Mouse (Mus musculus): Measurements from ENCODE around the gene Slc17a6. TPM values are rescaled to one million over a fixed set of nuclear protein-coding genes. Genes with fewer than 3 reads are reported as not detected.

Gene Slc17a6
- polyA plus RNA-seq, 1 experiment from 2014 or later: 0.08 TPM

DNA sequence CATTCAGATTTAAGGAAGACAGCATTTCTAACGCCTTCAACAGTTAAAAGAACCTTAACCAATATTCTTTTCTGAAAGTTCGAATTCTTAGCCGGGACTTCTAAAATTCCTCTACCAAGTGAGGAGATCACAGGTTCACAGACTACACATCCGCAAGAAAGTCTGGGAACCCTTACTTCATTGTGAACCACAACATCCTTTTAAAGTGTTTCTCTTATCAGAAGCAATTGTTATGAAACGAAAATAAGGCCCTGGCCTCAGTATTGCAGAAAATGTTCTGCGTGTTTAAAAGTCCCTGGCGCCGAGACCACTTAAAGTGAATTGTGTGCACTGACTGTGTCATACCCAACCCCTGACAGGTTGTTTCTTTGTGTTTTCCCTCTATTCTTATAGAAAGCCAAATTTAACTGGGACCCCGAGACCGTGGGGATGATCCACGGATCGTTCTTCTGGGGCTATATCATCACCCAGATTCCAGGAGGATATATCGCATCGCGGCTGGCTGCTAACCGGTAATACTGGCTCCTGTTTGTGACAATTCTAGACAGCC is 4.7 kb downstream of the Slc17a6 start:
- Histone ChIP-seq H3K9ac (no peak overlapping the region), H3K9me3 (replicated peaks) (no peaks in the 10 kb centered on the region), H3K4me2 (no peak overlapping the region), H3K36me3 (replicated peaks) (no peaks in the 10 kb centered on the region), H3K4me3 (replicated peaks) (no peak overlapping the region), H3K4me1 (replicated peaks) (no peaks in the 10 kb centered on the region), H3K27me3 (peaks cover 72% of the 10 kb centered on the region), H3K27ac (replicated peaks) (no peak overlapping the region)
- WGBS (ENCODE audit: insufficient replicate concordance): 5% methylated on average over 16 of the region's 16 CpGs
- ATAC-seq (ENCODE audit: insufficient read depth): no peak

DNA sequence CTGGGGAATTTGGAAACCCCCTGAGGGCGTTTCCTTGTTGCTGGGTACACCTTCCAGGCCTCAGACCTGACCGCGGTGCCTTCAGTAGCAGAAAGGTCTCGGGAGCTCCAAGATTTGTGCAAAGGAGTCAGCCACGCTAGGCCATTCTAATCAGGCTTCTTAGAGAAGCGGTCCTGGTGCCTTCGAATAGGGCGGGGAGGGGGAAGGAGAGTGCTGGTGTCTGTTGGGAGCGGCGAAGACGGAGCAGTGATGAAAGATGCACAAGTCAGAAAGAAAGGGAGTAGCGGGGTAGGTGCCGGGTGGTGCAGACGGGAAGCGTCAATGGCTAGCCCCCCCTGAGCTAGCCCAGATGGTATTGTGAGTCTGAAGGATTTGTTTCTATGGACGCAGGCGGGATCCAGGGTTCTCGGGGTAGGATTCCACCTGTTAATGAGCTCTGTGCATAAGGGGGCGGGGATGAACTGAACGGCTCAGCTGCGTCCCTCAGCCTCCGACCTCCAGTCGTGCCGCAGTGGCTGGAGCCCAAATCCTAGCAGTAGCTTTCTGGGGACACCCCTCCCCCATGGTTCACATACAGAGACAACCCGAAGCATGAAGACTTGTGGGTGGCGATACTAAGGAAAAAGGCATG is 5.3 kb downstream of the Slc17a6 start:
- 2% methylated on average over 26 of the region's 26 CpGs for WGBS (ENCODE audit: insufficient replicate concordance)
- Histone ChIP-seq H3K36me3 (replicated peaks) (no peaks in the 10 kb centered on the region), H3K9me3 (replicated peaks) (no peaks in the 10 kb centered on the region), H3K9ac (no peak overlapping the region), H3K4me2 (no peak overlapping the region), H3K4me1 (replicated peaks) (no peaks in the 10 kb centered on the region), H3K27me3 (peaks cover 66% of the 10 kb centered on the region), H3K27ac (replicated peaks) (no peak overlapping the region), H3K4me3 (replicated peaks) (no peak overlapping the region)
- no peak for ATAC-seq (ENCODE audit: insufficient read depth)

GRCm38 (mm10) chr7:51627666-51628065 is 5.9 kb downstream of the Slc17a6 start:
- H3K4me2 ChIP-seq: no peak overlapping the region

DNA sequence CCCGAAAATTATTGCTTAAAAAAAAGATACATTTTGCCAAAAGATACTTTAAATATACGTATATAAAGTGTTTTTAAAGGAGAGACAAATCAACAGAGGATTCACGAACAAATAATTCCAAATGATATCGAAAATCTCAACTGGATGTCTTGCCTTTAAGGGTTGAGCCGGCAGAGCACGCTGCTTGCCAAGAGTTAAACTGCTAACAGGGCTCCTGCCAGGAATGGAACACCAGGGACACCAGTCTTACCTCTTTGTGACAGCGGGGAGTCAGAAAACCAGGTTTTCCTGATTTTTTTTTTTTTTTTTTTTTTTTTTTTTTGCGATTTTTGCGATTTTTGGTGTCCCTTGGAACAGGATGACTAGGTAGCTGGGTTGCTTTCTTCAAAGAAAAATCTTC is 6.5 kb downstream of the Slc17a6 start:
- H3K9ac ChIP-seq: no peak overlapping the region
- H3K9me3 ChIP-seq (replicated peaks): no peaks in the 10 kb centered on the region
- ATAC-seq (ENCODE audit: insufficient read depth): no peak
- H3K27ac ChIP-seq (replicated peaks): no peak overlapping the region
- no peak overlapping the region for H3K4me3 ChIP-seq (replicated peaks)
- no peaks in the 10 kb centered on the region for H3K36me3 ChIP-seq (replicated peaks)
- H3K27me3 ChIP-seq: peaks cover 58% of the 10 kb centered on the region
- no peak overlapping the region for H3K4me2 ChIP-seq
- H3K4me1 ChIP-seq (replicated peaks): no peaks in the 10 kb centered on the region
- 3% methylated on average over 9 of the region's 9 CpGs for WGBS (ENCODE audit: insufficient replicate concordance)

More at GRCm38 (mm10) chr7:51627666-51628065, 5.9 kb downstream of the Slc17a6 start:
- H3K27me3 ChIP-seq: peaks cover 60% of the 10 kb centered on the region
- no peak overlapping the region for H3K27ac ChIP-seq (replicated peaks)
- H3K4me3 ChIP-seq (replicated peaks): no peak overlapping the region
- H3K36me3 ChIP-seq (replicated peaks): no peaks in the 10 kb centered on the region
- H3K9me3 ChIP-seq (replicated peaks): no peaks in the 10 kb centered on the region
- H3K9ac ChIP-seq: no peak overlapping the region
- H3K4me1 ChIP-seq (replicated peaks): no peaks in the 10 kb centered on the region
- under 1% methylated on average over 9 of the region's 9 CpGs for WGBS (ENCODE audit: insufficient replicate concordance)
- ATAC-seq (ENCODE audit: insufficient read depth): no peak

DNA sequence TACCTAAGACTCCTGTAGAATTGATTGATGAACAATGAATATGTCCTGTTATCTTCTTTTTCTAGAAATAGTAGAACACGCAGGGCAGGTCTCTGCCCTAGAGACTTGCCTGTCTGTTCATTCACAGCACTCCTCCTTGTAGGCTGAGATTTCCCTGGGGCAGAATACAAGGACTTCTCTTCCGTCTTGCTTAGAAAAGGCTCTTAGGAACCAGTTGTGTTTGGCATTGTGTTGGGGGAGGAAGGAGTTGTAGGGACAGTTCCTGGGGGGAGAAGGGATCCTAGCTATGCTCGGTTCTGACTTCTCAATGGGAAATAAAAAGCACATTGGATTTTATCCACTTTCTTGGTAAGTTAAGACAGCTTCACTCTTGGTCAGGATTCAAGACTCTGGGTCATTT is 7.4 kb downstream of the Slc17a6 start:
- Histone ChIP-seq H3K27me3 (peaks cover 50% of the 10 kb centered on the region), H3K27ac (replicated peaks) (no peak overlapping the region), H3K9ac (no peak overlapping the region), H3K4me3 (replicated peaks) (no peak overlapping the region), H3K9me3 (replicated peaks) (no peaks in the 10 kb centered on the region), H3K4me2 (no peak overlapping the region), H3K4me1 (replicated peaks) (no peaks in the 10 kb centered on the region), H3K36me3 (replicated peaks) (no peaks in the 10 kb centered on the region)
- no peak for ATAC-seq (ENCODE audit: insufficient read depth)
- WGBS (ENCODE audit: insufficient replicate concordance): 3% methylated on average over 3 of the region's 3 CpGs

- Histone ChIP-seq H3K36me3 (replicated peaks) (no peaks in the 10 kb centered on the region), H3K9ac (no peak overlapping the region), H3K4me3 (replicated peaks) (no peak overlapping the region), H3K27me3 (peaks cover 30% of the 10 kb centered on the region), H3K4me1 (replicated peaks) (no peaks in the 10 kb centered on the region), H3K27ac (replicated peaks) (no peak overlapping the region), H3K4me2 (no peak overlapping the region), H3K9me3 (replicated peaks) (no peaks in the 10 kb centered on the region)
- no peak for ATAC-seq (ENCODE audit: insufficient read depth)
- WGBS (ENCODE audit: insufficient replicate concordance): 23% methylated on average over 3 of the region's 3 CpGs
These were observed 9.4 kb downstream of the Slc17a6 start for GRCm38 (mm10) chr7:51631171-51631570.

DNA sequence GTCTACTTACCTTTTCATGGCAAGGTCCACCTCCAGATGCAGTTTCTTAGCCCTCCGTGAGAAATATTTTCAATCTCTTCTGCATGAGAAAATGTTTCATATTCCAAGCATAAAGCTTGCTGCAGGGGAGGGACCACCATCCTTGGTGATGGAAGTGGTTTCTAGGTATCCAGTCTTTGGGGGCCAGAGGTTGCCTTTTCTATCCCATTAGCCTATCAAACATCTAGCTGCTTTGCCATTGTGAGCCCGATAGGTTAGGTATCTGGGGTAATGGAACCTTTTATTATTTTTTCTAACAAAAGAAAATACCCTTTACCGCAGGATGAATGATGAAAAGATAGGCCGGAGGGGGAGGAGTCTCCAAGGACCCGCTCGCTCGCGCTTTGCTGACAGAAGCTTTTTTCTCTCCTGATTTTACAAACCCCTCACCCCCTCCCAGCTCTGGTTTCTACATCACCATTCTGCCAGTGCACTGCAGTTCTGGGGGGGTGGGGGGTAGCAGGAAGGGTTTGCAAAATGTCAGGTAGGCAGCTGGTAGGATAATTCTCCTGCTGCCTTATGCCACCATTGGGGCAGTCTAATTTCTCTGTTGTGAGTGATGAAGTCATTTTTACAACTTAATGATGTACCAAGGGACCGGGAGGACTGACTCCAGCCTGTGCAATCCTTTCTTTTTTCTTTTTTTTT is 10.9 kb downstream of the Slc17a6 start:
- Histone ChIP-seq H3K27me3 (peaks cover 15% of the 10 kb centered on the region), H3K9ac (no peak overlapping the region), H3K4me3 (replicated peaks) (no peak overlapping the region), H3K9me3 (replicated peaks) (no peaks in the 10 kb centered on the region), H3K36me3 (replicated peaks) (no peaks in the 10 kb centered on the region), H3K4me2 (no peak overlapping the region), H3K27ac (replicated peaks) (no peak overlapping the region), H3K4me1 (replicated peaks) (no peaks in the 10 kb centered on the region)
- ATAC-seq (ENCODE audit: insufficient read depth): no peak
- WGBS (ENCODE audit: insufficient replicate concordance): 12% methylated on average over 9 of the region's 9 CpGs

DNA sequence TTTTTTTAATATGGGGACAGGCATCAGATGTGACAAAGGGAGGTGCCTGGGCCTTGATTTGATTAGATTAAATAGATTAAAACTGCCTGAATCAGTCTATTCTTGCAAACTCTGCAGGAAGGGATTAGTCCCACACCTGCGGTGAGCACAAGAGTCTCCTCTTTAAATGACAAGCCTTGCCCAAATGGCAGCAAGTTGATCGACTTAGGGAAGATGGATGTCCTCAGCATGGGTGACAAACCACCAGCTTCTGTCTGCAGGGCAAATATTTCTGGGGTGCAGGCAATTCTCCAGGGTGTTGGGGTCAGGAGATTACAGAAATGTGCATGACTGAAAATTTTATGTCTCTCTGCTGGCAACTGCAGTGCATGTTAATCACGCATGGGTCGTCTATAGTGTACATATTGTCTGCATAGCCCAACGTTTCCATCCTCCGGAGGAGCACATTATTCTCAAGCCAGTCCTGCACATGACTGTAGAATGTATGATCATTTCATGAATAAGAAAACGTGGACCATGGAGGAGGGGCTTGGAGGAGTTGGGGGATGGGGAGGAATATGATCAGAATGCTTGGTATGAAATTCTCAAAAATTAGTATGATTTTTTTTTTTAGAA is 11.5 kb downstream of the Slc17a6 start:
- H3K9ac ChIP-seq: no peak overlapping the region
- no peaks in the 10 kb centered on the region for H3K36me3 ChIP-seq (replicated peaks)
- no peak for ATAC-seq (ENCODE audit: insufficient read depth)
- WGBS (ENCODE audit: insufficient replicate concordance): 8% methylated on average over 7 of the region's 7 CpGs
- H3K4me2 ChIP-seq: no peak overlapping the region
- no peaks in the 10 kb centered on the region for H3K9me3 ChIP-seq (replicated peaks)
- H3K4me1 ChIP-seq (replicated peaks): no peaks in the 10 kb centered on the region
- H3K4me3 ChIP-seq (replicated peaks): no peak overlapping the region
- H3K27me3 ChIP-seq: peaks cover 9% of the 10 kb centered on the region
- no peak overlapping the region for H3K27ac ChIP-seq (replicated peaks)

- Histone ChIP-seq H3K4me3 (replicated peaks) (no peak overlapping the region), H3K4me2 (no peak overlapping the region), H3K27ac (replicated peaks) (no peak overlapping the region), H3K36me3 (replicated peaks) (no peaks in the 10 kb centered on the region), H3K4me1 (replicated peaks) (no peaks in the 10 kb centered on the region), H3K9ac (no peak overlapping the region), H3K9me3 (replicated peaks) (no peaks in the 10 kb centered on the region), H3K27me3 (no peaks in the 10 kb centered on the region)
- no peak for ATAC-seq (ENCODE audit: insufficient read depth)
- WGBS (ENCODE audit: insufficient replicate concordance): 56% methylated on average over 3 of the region's 3 CpGs
These were observed 35.3 kb downstream of the Slc17a6 start for GRCm38 (mm10) chr7:51657152-51657551.

DNA sequence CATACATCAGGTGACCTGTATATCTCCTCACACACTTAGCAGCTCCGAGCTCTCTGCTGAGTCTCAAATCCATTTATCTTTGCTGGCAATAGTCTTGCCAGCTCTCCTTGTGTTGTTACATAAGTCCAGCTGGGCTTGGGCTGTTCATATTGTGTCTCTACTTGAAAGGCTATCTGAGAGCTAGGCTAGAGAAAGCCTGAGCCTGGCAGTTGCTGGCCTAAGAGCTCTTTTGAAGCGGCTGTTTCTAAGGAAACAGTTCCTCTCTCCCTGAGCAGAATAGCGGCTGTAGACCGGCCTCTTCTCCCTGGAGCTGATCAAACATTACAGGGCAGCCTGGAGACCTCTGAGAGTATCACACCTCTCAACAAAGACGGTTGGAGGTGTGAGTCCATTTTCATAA is 40.6 kb downstream of the Slc17a6 start:
- Histone ChIP-seq H3K4me1 (replicated peaks) (no peaks in the 10 kb centered on the region), H3K9ac (no peak overlapping the region), H3K4me3 (replicated peaks) (no peak overlapping the region), H3K36me3 (replicated peaks) (no peaks in the 10 kb centered on the region), H3K4me2 (no peak overlapping the region), H3K9me3 (replicated peaks) (no peaks in the 10 kb centered on the region), H3K27me3 (no peaks in the 10 kb centered on the region), H3K27ac (replicated peaks) (no peak overlapping the region)
- 27% methylated on average over 5 of the region's 5 CpGs for WGBS (ENCODE audit: insufficient replicate concordance)
- no peak for ATAC-seq (ENCODE audit: insufficient read depth)

GRCm38 (mm10) chr7:51693539-51694217 is 71.9 kb downstream of the Slc17a6 start:
- H3K4me3 ChIP-seq (replicated peaks): no peak overlapping the region
- no peak overlapping the region for H3K9ac ChIP-seq
- no peaks in the 10 kb centered on the region for H3K36me3 ChIP-seq (replicated peaks)
- ATAC-seq (ENCODE audit: insufficient read depth): no peak
- H3K9me3 ChIP-seq (replicated peaks): no peaks in the 10 kb centered on the region
- WGBS (ENCODE audit: insufficient replicate concordance): 67% methylated on average over 8 of the region's 8 CpGs
- H3K27ac ChIP-seq (replicated peaks): no peak overlapping the region
- H3K4me2 ChIP-seq: no peak overlapping the region
- H3K4me1 ChIP-seq (replicated peaks): no peaks in the 10 kb centered on the region
- no peaks in the 10 kb centered on the region for H3K27me3 ChIP-seq
